Mouse (Mus musculus): ENCODE data around the gene Gm8922. TPM values are rescaled to one million over a fixed set of nuclear protein-coding genes. Genes with fewer than 3 reads are reported as not detected.
"Not testable (repeated sequence)": the region's sequence is repeated elsewhere in the genome, so short reads cannot be mapped to it uniquely, and the experiment has no call there.

Gm8922 gene
- not detected for total RNA-seq (2021)
- long read RNA-seq, experiment 1: 0 reads
- long read RNA-seq, experiment 2: 0 reads

DNA sequence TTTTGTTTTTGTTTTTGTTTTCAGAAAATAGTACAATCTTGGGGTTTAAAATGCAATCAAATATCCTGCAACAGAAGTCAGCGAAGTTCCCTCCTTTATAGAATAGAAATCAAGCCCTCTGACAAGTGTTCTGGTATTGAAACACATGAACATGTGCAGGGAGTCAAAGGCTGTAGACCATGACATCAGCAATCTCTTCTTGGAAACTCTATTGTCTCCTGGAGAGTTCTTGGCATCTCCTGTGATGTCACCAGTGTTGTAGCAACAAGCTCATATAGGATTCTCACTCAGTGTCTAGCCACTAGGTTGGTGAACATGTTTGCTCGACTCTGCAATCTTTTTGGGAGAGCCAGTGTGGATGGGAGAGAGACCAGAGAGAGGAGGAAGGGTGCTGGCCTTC is at the start of gene Gm8922:
Gene Gm8922, plus strand, starts transcription at position 301 of the 400 bp plus-strand sequence.
- DNase-seq: not testable (repeated sequence)

Other genes with a start within 250 kb of the Gm8922 start
- not detected for gene Gm8906, start 179.3 kb upstream of the Gm8922 start, total RNA-seq (2021)
- gene Gm6460, start 87.0 kb upstream of the Gm8922 start, total RNA-seq (2021): not detected
- not detected for gene Gm8926, start 88.6 kb downstream of the Gm8922 start, total RNA-seq (2021)
- not detected for gene Gm6465, start 163.6 kb downstream of the Gm8922 start, total RNA-seq (2021)
- gene 4933402N22Rik, start 236.1 kb downstream of the Gm8922 start, total RNA-seq (2021): not detected